Mouse (Mus musculus): ENCODE data around the gene Fbxo27.

Fbxo27 gene

DNA sequence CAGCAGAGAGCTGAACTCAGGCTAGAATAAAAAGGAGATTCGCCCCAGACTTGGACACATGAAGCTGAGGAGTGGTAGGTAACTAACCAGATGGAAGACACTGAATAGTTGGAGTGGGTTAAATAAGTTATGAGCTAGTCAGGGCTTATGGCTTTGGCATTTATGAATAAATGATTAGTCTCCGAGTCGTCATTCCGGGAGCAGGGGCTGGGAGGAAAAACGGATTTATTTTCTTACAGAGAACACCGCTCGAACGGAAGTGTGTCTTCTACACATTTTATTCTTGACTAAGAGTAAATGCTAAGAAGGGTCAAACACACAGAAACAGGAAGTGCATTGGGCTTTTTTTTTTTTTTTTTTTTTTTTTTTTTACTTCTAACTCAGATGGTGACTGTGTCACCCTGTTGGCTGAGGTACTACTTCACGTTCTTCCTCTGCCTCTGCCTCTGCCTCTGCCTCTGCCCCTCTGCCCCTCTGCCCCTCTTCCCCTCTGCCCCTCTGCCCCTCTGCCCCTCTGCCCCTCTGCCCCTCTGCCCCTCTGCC is 10.0 kb downstream of the Fbxo27 start:
- DNase-seq (ENCODE audit: low spot score): no peak

DNA sequence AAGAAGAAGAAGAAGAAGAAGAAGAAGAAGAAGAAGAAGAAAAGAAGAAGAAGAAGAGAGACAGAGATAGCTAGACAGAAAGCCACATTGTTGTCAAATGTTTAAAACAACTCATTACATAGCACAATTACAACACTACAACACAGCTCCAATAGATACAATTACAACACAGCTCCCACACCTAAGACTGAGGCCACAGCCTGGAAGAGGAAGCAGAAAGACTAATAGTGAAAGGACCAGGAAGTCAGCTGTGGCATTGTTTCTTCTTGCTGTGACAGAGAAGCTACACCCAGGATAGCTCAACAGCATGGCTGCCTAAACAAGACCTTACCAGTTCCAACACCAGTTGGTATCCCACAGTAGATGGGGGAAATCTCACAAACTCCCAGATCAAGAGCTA is 16.8 kb downstream of the Fbxo27 start:
- no peak for DNase-seq (ENCODE audit: low spot score)

DNA sequence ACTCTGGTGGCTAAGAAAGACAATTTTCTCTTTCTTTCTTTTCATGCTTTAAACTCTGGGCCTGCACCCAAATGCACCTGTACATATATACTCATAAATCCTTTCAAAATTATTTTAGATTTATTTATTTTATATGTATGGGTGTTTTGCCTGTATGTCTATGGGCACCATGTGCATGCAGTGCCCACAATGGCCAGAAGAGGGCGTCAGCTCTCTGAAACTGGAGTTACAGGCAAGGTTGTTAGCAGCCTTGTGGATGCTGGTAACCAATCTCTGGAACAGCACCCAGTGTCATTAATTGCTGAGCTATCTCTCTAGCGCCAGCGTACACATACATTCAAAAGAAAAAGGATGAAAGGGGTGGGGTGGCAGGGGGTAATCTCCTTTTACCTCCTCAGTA is 18.3 kb downstream of the Fbxo27 start:
- DNase-seq (ENCODE audit: low spot score): no peak

DNA sequence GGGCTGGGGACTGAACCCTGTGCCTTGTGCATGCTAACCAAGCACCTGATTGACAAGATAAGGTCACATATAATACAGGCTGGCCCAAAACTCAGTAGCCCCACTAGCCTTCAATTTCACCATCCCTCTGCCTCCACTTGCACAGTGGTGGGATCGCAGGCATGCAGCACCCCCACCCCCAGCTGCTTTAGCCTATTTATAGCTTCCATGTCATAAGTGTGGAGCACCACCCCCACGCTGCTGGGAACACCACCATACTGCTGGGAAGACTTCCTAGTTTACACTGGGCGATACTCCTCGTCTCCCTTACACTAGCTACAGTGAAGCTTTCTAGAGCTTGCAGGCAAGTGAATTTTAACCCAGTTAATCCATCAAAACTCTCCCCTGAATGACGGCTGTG is 22.0 kb downstream of the Fbxo27 start:
- DNase-seq (ENCODE audit: low spot score): no peak

DNA sequence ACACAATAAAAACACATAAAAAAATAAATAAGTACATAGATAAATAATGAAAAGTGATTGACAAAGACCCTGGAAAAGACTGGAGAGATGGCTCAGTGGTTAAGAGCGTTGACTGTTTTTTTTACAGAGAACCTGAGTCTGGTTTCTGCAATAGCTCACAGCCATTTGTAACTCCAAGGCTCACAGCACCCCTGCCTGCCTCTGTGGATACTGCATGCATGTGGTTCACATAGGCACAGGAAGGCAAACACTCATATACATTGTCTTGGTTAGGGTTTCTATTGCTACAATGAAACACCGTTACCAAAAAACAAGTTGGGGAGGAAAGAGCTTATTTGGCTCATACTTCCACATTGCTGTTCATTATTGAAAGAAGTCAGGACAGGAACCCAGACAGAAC is 22.9 kb downstream of the Fbxo27 start:
- no peak for DNase-seq (ENCODE audit: low spot score)

DNA sequence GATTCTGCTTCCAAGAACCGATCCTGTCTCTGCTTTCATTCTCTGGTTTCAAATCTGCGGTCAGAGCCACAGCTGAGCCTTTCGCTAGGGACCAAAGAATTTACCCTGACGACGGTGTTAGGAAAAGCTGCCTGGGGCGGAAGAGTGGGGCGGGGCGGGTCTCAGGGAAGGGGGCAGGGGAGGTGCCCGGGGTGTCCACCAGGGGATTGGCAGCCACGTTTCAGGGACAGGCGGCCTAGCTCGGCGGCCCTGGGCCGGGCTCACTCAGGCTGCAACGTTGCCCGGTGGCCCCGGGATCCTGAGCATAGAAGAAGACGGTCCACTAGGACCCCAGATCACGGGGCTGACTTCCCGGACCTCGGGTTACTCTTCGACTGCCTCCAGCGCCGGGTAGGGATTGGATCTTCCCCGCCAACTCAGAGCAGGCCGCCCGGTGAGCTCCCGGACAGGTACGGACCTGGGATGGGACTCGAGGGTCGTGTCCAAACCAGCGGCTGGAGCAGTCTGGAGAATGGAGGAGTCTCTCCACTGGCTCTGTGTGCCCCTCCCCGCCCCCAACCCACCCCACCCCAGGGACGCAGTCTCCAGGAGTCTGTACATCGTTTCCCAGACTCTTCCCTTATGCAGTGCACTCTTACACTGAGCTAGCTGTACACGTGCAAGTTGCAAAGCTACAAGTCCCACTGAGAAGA is 24.1 kb downstream of the Fbxo27 start, which contains the start of gene Fbxo17:
Gene Fbxo17, plus strand, starts transcription at position 215 of the 692 bp plus-strand sequence.
- DNase-seq (ENCODE audit: low spot score): peak; percentile 71

DNA sequence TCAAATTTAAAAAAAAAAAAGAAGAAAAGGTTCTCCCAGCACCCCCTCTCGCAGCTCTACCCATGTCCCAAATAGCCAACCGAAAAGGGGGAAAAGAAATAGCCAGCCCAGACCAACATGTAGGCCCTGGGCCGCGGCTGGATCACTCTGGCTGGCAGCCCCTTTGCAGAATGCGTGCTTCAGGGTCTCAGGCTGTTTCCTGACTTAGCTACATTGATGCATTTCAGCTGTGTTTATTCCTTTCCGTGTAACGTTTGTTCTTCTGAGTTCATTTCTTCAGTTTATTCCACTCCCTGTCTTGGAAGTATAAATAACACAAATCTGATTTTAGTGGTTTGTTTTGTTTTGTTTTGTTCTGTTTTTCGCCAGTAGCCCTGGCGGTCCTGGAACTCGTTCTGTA is 25.1 kb downstream of the Fbxo27 start:
- DNase-seq (ENCODE audit: low spot score): no peak

DNA sequence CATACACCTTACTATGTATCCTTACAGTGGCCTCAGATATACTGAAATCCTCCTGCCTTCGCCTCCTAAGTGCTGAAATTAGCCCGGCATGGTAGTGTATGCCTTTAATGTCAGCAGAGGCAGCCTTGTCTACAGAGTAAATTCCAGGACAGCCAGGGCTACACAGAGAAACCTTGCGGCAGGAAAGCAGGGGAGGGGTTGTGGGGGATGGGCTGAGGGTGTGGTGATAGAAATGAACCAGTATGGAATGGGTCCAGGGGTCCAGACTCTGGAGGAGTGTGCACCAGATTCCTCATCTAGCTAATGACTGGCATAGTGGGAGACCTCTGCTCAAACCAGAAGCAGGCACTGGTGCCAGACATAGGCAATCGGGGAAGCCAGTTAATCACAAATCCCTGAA is 26.5 kb downstream of the Fbxo27 start:
- DNase-seq (ENCODE audit: low spot score): no peak

DNA sequence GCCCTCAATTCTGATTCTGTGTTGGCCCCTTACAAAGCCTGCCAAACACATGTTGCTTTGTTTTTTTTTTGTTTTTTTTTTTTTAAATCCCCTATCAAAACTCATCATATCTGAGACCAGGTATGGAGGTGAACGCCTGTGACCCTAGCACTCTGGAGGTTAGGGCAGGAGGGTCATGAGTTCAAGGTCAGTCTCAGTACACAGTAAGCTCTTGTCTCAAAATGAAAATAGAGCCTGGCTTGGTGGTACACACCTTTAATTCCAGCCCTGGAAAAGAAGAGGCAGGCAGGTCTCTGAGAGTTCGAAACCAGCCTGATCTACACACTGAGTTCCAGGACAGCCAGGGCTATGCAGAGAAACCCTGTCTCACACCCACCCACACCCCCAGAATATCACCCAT is 27.0 kb downstream of the Fbxo27 start:
- no peak for DNase-seq (ENCODE audit: low spot score)

DNA sequence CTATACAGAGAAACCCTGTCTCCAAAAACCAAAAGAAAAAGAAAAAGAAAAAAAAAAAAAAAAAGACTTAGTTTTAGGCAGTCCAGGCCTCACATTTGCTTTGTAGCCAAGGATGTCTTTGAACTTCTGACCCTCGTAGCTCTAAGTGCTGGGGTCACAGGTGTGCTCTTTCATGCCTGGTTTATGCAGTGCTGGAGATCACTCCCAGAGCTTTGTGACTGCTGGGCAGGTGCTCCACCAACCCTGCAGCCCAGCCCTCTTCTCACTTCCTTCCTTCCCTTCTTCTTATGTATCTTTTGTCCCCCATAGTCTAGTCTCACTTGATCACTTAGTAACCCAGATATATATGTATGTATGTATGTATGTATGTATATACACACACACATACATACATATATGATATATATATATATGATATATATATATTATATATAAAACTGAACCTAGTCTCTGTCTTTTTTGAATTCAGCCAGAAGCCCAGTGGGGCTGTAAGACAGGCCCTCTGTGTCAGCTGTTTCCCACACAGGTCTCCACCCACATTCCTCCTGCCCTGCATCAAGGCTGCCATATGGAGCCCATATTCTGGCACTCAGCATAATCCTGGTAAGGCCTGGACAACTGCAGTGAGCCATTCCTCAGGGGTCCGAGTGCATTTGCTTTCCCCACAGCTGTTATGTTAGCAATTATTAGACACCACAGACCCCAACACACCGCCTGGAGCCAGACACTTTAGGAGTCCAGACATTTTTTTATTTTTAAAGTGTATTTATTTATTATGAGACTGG is 28.3 kb downstream of the Fbxo27 start:
- DNase-seq (ENCODE audit: low spot score): no peak

DNA sequence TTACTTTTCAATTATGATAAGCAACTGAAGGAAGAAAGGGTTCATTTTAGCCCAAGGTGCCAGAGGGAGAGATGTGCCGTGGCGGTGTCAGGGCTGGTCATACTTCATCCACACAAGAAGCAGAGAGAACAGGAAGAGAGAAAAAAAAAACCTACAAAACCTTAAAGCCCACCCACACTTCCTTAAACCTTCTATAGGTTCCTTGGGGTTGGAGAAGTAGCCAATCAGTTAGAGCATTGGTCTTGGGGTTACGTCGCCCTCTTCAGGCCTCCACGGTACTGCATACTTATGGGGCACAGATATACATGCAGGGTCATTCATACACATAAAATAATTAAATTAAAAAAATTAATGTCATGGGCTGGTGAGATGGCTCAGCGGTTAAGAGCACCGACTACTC is 29.4 kb downstream of the Fbxo27 start:
- DNase-seq (ENCODE audit: low spot score): no peak

DNA sequence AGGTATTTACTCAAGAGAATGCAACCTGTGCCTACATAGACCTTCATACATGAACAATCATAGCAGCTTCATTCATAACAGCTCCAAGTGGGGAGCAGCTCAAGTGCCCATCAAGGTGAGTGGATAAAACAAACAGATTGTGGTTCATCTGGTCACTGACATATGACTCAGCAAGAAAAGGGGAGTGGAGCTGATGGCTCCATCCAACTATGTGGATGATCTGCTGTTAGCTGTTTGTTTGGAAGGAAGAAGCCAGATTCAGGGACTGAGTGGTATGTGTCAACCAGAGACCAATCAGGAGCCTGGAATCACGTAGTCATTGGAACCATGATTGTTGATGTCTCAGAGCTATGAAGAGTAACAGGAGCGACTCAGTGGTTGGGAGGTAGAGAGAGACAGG is 32.0 kb downstream of the Fbxo27 start:
- no peak for DNase-seq (ENCODE audit: low spot score)

DNA sequence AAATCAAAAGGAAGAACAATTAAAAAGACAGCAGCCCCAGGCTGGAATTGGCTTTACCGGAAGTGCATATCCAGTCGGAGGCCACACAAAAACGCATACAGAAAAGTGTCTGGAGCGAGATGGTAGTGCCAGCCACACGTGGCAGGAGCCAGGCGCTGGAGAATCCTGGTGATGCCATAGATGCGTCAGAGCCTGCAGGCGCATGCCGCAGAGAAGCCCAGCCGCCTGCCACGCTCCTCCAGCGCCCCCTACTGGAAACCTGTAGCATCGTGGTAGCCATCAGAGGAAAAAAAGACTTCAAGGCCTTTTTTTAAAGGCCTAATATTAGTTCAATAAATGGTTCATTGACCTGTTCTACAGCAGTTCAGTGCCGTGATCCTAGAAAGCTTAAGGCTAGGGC is 34.0 kb downstream of the Fbxo27 start:
- DNase-seq (ENCODE audit: low spot score): peak; percentile 73

DNA sequence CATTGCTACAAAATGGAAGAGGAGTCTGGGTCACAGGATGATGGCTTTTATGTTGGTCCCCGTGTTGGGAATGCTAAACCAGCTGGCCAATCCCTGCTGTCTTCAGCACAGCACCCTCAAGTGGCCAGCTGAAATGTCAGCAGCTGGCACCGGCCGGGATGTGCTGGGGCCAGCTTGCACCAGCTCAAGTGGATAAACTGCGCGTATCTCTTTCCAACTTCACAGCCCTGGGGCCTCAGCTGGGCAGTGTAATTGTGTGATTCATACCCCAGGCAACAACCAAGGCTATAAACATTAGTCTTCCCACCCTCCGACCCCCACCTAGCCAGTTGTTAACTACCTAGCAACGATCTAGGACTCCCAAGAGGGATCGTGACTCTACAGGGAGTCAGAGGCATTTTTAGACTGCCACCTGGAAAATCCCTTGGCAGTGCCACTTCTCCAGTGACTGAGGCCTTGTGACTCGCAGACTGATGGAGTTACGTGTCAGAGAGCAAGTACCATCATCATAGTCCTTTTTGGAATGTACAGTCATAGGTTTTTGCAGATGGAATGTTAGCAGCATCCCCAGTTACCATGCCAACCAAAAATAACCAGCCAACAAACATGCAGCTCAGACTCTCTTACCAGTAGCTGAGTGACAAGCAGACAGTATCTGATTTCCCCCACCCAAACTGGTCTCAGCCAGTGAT is 35.1 kb downstream of the Fbxo27 start:
- no peak for DNase-seq (ENCODE audit: low spot score)

DNA sequence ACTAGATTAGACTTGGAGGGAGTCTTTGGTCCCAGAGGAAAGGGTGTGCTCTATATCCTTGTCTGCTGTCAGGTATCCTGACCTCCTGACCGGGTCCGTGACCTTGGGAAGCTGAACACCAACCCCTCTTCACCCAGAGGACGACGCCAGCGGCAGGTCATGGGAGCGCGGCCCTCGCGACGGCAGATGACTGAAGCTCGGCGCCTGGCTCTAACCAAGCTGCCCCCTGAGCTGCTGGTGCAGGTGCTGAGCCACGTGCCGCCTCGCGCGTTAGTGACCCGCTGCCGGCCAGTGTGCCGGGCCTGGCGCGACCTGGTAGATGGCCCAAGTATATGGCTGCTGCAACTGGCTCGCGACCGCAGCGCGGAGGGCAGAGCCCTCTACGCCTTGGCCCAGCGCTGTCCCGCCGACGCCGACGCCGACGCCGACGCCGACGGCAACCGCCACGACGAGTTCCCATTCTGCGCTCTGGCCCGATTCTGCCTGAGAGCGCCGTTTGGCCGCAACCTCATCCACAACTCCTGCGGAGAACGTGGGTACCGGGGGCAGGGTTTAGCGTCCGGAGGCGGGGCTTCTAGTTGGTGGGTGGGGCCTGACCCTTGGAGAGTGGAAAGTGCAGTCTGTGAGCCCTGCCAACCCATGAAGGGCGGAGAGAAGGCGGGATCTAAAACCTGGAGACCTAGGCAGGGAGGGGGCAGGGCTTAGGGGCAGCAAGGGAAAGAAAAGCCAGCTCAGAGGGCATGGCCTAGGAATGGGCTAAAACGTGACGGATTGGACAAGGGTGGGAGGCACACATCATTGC is 39.9 kb downstream of the Fbxo27 start:
- DNase-seq (ENCODE audit: low spot score): peak; percentile 71

DNA sequence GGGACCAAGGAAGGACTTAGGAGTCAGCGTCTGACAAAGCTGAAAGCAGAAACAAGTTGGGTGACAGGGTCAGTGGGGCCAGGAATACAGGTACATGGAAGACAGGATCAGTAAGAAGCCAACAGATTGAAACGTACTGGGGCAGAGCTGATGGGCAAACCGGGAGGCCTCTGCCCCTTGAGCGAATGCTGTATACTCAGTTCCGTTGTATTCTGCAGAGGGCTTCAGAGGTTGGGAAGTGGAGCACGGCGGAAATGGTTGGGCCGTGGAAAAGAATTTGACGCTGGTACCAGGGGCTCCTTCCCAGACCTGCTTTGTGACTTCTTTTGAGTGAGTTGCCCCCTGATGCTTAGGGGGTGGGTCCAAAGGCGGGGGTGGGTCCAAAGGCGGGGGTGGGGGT is 40.6 kb downstream of the Fbxo27 start:
- no peak for DNase-seq (ENCODE audit: low spot score)

DNA sequence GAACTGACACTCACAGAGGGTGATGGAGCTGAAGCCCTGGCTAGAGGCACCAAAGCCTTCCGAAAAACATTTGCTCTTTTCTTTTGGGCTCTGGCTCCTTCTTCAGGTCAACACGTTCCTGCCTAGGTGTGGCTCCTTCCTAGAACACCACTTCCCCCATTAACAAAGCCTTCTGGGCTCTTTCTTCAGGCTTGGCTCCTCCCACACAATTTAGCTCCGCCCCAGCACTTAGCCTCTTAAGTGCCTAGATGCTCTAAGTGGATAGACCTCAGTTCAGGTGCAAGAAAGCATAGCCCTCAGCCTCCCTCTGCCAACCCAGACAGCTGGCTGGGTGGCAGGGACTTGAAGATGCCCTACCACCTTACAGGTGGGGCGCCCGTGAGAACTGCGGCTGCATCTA is 43.1 kb downstream of the Fbxo27 start:
- no peak for DNase-seq (ENCODE audit: low spot score)

DNA sequence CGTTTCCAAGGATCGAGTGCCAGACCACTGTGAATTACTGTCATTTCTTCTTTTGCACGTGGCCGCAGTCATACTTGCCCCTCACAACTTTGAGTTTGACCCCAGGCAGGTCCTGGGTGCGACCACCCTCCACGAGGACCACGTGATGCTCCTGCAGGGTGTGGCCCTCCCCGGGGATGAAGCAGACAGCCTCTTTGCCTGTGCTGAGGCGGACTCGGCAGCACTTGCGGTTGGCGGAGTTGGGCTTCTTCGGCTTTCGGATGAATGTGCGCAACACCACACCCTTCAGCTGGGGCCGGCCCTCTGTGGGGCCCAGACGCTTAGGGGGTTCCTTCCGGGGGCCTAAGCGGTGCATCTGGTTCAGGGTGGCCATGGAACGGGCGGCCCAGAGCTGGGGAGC is 47.2 kb downstream of the Fbxo27 start:
- DNase-seq (ENCODE audit: low spot score): no peak

DNA sequence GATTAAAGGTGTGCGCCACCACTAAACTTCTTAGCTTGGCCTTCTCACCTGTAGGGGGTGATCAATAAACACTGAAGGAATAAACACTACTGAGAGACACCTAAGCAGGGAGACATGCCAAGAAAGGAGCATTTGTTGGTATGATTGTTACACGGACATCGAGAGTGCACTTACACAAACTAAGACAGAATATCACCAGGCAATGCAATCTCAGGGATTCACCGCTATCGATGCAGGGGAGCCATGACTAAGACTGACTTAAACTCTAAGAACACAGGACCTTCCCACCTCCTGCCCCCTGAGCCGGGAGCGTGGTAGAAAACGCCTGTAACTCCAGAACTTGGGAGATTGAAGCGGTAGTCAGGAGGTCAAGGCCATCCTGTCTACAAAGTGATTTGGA is 48.3 kb downstream of the Fbxo27 start:
- no peak for DNase-seq (ENCODE audit: low spot score)

DNA sequence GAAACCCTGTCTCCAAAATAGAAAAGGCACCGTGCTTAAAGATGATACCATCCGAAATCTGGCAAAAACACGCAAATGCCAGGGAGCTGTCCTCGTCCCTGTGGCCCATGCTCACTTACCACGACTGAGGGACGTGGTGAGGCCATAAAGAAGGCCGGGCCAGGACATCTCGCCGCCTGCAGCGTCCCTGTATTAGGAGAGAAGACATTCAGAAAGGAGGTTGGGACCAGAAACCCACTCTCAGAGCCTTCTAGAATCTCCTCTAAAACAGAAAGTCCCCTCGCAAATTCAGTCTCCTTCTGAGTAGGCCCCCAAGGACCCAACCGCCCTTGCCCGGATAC is 48.7 kb downstream of the Fbxo27 start:
- DNase-seq (ENCODE audit: low spot score): peak; percentile 16

DNA sequence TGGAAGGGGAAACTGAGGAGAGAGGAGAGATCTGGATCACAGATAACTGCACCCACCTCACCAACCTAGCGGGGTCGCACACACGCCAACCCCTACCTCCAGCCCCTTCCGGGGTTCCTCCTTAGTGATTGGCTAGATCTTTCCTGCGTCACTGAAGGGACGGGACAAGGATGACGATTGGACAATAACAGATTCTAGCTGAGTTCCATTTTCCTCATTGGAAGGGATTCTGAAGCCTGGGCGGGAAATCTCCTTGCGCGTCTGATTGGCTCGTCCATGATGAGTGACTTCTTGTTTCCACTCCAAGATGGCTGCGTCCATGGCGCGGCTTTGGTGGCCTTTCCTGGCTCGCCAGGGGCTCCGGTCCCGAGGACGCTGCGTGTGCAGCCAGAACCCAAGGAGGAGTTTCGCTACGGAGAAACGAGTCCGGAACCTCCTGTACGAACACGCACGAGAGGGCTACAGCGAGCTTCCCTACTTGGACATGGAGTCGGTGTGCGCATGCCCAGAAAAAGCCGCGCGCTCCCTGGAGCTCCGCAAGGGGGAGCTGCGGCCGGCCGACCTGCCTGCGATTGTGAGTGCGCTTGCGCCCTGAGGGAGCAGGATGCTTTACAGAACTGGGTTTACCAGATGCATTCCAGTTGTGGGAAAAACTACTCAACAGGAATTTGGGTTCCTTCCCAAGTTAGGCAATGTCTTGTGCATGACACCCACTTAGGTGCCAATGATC is 49.2 kb downstream of the Fbxo27 start, which contains the start of the genes Mrps12 and Sars2:
Gene Mrps12, minus strand, starts transcription at position 112 of the 730 bp plus-strand sequence.
Gene Sars2, plus strand, starts transcription at position 284 of the 730 bp plus-strand sequence.
- DNase-seq (ENCODE audit: low spot score): peak; percentile 94

All from ovary, postnatal 36 days (tissue).